Mouse (Mus musculus): ENCODE data around the gene Cbx7.
A peak's percentile ranks its signal among the peaks of the same experiment; 100 is the strongest.

Cbx7 gene

GRCm38 (mm10) chr15:80001601-80002000 is 30.7 kb upstream of the Cbx7 start:
- no peak for DNase-seq (ENCODE audit: low spot score in 2 of 2)

- no peak for DNase-seq (ENCODE audit: low spot score in 2 of 2)
Measured at GRCm38 (mm10) chr15:80000694-80001093, 29.8 kb upstream of the Cbx7 start.

GRCm38 (mm10) chr15:79997988-79998387 is 27.1 kb upstream of the Cbx7 start:
- no peak for DNase-seq (ENCODE audit: low spot score in 2 of 2)

- no peak for DNase-seq (ENCODE audit: low spot score in 2 of 2)
Measured at GRCm38 (mm10) chr15:79996781-79997180, 25.9 kb upstream of the Cbx7 start.

GRCm38 (mm10) chr15:79995552-79995951 is 24.6 kb upstream of the Cbx7 start:
- DNase-seq (ENCODE audit: low spot score in 2 of 2), result no peak

GRCm38 (mm10) chr15:79994566-79994965 is 23.6 kb upstream of the Cbx7 start:
- no peak for DNase-seq (ENCODE audit: low spot score in 2 of 2)

GRCm38 (mm10) chr15:79986182-79986581 is 15.3 kb upstream of the Cbx7 start:
- no peak for DNase-seq (ENCODE audit: low spot score in 2 of 2)

GRCm38 (mm10) chr15:79985471-79985870 is 14.6 kb upstream of the Cbx7 start:
- no peak for DNase-seq (ENCODE audit: low spot score in 2 of 2)

- DNase-seq (ENCODE audit: low spot score in 2 of 2), result no peak
Measured at GRCm38 (mm10) chr15:79984152-79984551, 13.2 kb upstream of the Cbx7 start.

- no peak for DNase-seq (ENCODE audit: low spot score in 2 of 2)
Measured at GRCm38 (mm10) chr15:79980716-79981115, 9.8 kb upstream of the Cbx7 start.

GRCm38 (mm10) chr15:79972186-79972585 is 1.3 kb upstream of the Cbx7 start:
- DNase-seq (ENCODE audit: low spot score in 2 of 2), result no peak

- DNase-seq (ENCODE audit: low spot score in 2 of 2), result no peak
Measured at GRCm38 (mm10) chr15:79970491-79970890, 428 bp downstream of the Cbx7 start.

GRCm38 (mm10) chr15:79967346-79967745 is 3.6 kb downstream of the Cbx7 start:
- DNase-seq (ENCODE audit: low spot score in 2 of 2), result no peak

- no peak for DNase-seq (ENCODE audit: low spot score in 2 of 2)
Measured at GRCm38 (mm10) chr15:79964376-79964775, 6.5 kb downstream of the Cbx7 start.

- DNase-seq (ENCODE audit: low spot score in 2 of 2), result no peak
Measured at GRCm38 (mm10) chr15:79962661-79963060, 8.3 kb downstream of the Cbx7 start.

GRCm38 (mm10) chr15:79961366-79961921 is 9.5 kb downstream of the Cbx7 start:
- DNase-seq (ENCODE audit: low spot score in 2 of 2), result no peak

GRCm38 (mm10) chr15:79958418-79958817 is 12.5 kb downstream of the Cbx7 start:
- no peak for DNase-seq (ENCODE audit: low spot score in 2 of 2)

GRCm38 (mm10) chr15:79956559-79956958 is 14.4 kb downstream of the Cbx7 start:
- DNase-seq (ENCODE audit: low spot score in 2 of 2), result peak in 1 of 2 experiments; percentile 40

- DNase-seq (ENCODE audit: low spot score in 2 of 2), result no peak
Measured at GRCm38 (mm10) chr15:79953470-79953869, 17.4 kb downstream of the Cbx7 start.

GRCm38 (mm10) chr15:79952504-79953231 is 18.3 kb downstream of the Cbx7 start:
- DNase-seq (ENCODE audit: low spot score in 2 of 2), result no peak

- DNase-seq (ENCODE audit: low spot score in 2 of 2), result no peak
Measured at GRCm38 (mm10) chr15:79951730-79952503, 19.0 kb downstream of the Cbx7 start.

GRCm38 (mm10) chr15:79951226-79951625 is 19.7 kb downstream of the Cbx7 start:
- no peak for DNase-seq (ENCODE audit: low spot score in 2 of 2)
